Mouse (Mus musculus) megakaryocyte-erythroid progenitor cell, adult 5-6 weeks (primary cell): ENCODE measurements around the gene Bola2. TPM values are rescaled to one million over a fixed set of nuclear protein-coding genes. Genes with fewer than 3 reads are reported as not detected.

Experiments used
- ATAC-seq: replicated peaks from 2 replicates; pipeline ENCODE4 v1.8.0; 2016; ENCODE audit warnings: mild to moderate bottlenecking, inconsistent platforms; ENCODE audit not compliant: severe bottlenecking, poor library complexity, low FRiP score, low TSS enrichment
- total RNA-seq, 2 experiments: library from RNA; stranded (forward) in 1 of 2; stranded (reverse) in 1 of 2; fragments of 200-1000, 215-1000 nt in 1 of 2; fragments of >200 nt in 1 of 2; fragmentation: Nextera tagmentation in 1 of 2; gene quantifications; 2 replicates each; pipeline ENCODE4 v1.2.3; 2014 to 2017

The Bola2 gene
- total RNA-seq, 2 experiments from 2014 or later: 179 to 212 TPM

DNA sequence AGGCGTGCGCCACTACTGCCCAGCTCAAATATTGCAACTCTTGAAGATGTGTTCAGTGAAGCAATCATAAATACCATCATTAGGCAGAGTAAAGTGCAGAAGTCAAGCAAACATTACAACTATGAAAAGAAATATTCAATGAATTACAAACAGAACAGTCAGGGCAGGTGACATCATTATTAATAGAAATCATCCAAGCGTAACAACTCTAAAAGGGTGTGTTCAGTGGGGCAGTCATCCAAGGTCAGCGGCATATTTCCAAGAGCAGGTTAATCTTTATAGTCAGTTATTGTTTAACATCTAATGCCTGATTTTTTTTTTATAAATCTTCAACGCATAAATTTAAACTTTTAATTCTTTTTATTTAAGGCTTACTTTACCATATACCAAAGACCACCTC lies 14.0 kb upstream of the Bola2 start:
- ATAC-seq: no peak

DNA sequence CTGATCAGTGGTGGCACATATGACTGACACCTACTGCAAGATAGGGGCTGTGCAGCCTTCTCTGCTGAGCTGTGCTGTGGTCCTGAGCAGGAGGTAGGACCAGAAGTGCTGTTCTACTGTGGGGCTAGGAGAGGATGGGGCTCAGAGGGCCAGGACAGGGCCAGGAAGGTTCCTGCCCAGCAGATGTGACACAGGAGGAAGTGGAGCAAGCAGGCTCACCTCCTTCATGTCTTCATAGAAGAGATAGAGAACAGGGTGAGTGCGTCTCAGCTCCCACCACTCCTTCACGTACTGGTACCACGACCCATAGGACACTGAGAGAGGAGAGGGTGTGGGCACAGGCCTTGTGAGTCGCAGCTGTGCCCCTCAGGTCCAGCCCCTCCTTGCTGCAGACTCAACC lies 7.0 kb upstream of the Bola2 start:
- peak; percentile 25; the same call in 1 of the 2 replicates for ATAC-seq

DNA sequence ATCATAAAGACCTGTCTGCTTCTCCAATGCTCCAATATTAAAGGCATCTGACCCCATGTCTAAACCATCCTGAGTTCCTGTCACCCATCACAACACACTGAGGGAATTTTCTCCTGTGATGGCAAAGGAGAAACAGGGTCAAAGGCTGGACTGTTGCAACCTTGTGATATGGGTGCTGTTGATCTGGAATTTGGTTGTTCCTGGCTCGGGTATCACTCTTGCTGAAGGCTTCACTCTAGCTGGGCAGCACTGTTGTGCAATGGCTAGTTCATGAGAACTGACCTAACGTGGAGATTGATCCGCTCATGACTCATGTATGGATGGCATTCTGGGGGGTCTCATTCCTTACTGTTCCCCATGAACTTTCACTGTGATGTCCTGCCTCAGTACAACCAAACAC lies 6.2 kb upstream of the Bola2 start:
- no peak for ATAC-seq

DNA sequence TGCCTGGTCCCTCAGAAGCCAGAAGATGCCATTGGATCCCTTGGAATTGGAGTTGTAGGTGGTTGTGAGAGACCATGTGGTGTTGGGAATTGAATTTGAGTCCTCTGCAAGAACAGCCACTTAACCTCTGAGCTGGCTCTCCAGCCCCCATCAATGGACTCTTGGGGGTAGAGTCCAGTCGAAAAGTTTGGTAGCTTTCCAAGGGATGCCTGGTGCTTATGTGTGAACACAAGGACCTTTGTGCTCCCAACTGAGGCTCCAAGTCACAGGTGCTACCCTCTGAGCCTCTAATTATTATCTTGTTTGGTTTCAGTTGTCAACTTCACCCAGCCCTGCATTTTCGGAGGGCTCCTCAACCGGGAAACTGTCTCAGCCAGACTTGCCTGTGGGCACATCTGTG lies 4.5 kb upstream of the Bola2 start:
- ATAC-seq: no peak

DNA sequence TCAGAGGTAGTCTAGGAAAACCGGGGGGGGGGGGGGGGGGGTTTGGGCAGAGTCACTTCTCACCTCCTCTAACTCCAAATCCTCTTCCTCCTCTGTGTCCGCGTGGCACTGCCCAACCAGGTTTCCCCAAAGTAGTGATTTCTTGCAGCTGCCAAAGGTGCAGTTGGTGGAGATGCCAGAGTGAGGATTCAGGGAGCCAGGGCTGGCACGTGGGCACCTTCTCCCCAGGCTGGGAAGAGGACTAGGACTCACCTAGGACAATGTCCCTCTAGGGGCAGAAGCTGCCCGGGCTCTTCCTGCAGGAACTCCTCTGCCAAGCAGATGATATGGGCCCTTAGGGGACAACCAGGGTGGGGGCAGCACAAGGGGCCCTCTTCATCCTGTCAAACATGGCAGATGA lies 3.5 kb upstream of the Bola2 start:
- no peak for ATAC-seq

DNA sequence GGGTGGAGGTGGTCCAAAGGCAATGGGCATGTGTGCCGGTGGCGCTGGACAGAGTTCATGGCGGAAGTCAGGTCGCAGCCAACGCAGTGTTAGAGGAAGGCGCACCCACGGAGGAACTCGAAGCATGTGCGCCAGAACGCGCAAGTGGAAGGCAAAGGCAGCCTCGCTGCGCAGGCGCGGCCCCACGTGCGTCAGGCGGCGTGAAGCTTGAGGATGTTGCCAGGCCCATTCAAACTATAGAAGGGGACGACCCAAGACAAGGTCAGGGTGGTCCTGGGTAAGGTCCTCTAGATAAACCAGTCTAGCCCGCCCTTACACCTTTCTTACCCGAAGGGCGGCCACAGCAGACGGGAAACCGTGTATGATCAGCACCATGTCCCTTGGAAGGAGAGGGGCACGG lies 2.8 kb upstream of the Bola2 start:
- ATAC-seq: no peak

DNA sequence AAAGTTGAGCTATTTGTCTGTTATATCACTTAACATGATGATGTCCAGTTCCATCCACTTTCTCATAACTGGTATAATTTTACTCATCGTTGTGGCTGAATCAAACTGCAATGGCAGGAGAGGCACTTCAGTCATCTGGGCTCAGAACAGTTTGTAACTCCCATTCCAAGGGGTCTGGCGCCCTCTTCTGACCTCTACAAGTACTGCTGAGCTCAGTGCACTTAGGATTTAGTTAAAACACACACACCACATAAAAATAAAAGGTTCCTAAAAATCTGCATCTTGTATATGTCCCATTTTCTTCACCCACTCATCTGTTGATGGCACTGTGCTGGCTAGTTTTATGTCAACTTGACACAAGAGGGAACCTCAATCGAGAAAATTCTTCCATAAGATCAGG lies 1.9 kb upstream of the Bola2 start:
- ATAC-seq: no peak

DNA sequence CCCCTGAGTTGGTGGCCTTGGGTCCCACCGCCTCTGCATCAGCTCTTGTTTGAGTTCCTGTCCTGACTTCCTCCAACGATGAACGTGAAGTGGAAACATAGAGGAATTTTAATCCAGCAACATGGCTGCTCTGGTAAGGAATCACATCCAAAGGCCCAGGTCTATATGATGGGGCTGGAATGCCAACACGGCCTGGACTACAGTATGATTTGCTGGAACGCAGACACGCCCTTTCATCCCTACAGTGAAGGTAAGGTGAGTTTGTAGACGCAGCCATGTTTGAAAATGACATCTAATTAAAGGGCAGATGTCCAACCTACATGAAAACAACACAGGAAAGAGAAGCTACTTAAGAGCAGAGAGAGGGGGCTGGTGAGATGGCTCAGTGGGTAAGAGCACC lies 1.4 kb upstream of the Bola2 start:
- no peak for ATAC-seq

DNA sequence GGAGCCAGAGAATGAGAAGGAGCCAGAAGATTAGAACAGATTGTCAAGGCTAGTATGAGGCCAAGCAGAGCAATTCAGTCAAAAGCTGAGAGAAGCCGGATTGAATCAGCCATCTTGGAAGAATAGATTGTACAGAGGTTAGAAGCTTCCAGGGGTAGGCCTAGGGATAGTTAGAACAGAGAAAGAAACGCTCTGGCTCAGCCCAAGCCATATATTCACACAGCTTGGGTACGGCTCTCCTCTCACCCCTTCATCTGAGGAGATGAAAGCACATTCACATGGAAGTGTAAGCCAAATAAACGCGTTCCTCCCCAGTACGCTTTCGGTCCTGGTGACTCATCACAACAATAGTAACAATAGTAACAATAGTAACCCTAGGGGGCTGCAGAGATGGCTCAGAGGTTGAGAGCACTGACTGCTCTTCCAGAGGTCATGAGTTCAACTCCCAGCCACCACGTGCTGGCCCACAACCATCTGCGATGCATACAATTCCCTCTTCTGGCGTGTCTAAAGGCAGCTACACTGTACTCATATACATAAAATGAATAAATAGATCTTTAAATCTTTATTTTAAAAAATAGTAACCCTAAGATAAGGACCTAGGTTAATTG lies 655 bp upstream of the Bola2 start:
- no peak for ATAC-seq

DNA sequence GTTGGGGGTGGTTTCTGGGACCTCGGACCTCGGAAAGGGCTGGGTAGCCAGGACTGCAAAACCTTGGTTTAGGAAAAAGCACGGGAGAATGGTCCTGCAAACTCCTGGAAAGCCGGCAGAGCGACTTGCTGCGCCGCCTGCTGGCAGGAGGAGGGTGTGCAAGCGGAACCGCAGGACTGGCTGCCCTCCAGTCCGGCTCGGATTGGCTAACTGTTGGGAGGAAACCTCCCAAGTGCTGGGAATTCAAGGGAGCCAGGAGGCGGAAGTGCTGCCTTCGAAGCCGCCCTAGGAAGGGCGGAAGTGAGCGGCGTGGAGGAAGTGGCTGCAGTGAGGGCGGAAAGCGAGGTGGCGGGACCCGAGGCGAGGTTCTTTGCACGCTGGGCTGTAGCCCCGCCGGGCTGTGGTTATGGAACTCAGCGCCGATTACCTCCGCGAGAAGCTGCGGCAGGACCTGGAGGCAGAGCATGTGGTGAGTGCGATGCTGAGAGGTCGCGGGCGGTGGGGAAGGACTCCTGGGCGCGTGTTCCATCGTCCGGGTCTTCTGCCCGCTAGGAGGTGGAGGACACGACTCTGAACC lies 518 bp downstream of the Bola2 start, which contains the start of gene Slx1b:
Slx1b (minus strand) TSS at position 154 of the 577 bp plus-strand sequence.
- peak; percentile 91 for ATAC-seq

DNA sequence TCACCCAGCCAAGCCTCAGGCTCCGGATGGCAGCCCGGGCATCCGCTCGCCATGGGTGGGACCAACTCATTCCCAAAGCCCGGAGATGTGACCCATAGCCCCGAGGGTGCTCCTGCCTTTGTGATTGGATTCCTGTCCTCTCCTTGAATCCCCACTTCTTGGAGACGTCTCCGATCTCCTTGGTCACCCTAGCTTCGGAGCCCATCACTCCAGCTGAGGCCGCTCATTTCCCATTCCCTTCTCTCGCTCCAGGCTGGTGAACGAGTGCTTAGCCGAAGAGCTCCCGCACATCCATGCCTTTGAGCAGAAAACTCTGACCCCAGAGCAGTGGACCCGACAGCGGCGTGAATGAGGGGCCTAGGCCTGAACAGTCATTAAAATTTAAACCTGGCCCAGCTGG lies 1.1 kb downstream of the Bola2 start:
- no peak for ATAC-seq

DNA sequence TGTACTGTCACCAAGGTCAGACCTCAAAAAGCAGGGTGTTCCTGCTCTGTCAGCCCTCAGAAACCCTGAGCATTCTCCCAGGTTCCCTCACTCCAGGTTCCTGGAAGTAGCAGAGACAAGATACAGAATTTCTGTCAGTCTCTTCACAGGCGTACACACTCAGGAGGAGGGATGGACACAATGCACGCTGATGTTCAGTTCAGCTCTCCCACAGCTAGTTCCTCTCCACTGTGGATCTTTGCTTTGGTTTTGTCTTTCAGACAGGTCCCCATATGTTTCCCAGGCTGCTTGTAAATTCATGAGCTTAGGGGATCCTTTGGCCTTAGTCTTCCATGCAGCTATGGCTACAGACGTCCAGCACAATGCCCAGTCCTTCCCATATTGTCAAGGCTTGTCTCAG lies 1.7 kb downstream of the Bola2 start:
- ATAC-seq: no peak

DNA sequence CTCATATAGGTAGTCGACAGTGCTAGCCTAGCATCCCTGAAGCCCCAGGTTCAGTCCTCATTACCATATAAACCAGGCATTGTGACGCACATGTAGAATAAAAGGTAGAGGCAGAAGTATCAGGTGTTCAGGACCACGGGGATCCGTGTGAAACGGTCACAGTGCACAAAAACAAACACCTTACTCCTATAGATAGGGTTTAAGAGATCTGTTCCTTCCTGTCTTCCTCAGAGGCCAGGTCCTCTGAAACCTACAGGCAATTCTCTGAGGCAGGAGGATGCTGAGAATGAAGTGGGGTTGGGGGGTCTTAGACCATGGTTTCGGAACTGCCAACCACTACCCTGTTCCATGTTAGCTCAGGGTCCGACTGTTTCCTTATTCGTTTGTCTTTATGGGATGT lies 2.6 kb downstream of the Bola2 start:
- no peak for ATAC-seq

DNA sequence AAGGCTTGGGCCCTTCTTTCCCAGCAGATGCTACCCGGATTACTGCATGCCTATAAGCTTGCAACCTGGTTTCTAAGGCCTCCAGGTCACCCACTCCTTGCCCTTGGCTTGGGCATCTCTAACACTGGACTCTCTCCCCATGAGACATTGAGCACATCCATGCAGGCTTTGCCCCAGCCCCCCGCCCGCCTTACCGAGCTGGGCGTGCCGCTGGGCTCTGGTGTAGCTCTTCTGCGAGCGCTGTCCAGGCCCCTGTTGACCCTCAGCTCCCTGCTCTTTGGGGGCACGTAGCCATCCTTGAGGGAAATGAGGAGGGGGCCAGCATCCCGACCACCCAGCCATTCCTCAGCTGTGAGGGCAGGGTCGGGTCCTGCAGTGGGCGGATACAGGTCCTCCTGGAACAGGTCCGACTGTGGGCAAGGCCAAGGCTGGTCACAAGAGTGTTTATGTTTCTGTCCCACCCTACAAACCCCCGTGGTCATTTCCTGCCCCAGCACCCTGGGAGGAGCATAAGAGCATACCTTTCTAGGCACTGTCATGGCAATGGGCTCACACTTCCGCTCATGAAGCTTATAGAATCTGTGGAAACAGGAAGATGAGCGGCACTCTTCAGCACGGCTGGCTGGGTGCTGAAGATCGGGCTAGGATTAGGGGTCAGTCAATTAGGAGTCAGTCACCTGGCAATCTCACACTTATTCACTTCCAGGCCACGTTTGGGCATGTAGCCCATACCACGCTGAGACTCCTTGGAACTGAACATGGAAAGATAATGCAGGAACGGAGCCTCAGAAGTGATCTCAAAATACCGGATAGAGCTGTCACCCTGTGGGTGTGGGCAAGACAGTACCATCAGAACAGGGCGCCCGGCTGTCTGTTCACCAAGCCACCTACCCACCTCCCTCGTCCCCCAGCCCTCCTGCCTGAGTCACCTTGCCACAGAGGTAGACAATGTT lies 5.1 kb downstream of the Bola2 start:
- ATAC-seq: no peak

DNA sequence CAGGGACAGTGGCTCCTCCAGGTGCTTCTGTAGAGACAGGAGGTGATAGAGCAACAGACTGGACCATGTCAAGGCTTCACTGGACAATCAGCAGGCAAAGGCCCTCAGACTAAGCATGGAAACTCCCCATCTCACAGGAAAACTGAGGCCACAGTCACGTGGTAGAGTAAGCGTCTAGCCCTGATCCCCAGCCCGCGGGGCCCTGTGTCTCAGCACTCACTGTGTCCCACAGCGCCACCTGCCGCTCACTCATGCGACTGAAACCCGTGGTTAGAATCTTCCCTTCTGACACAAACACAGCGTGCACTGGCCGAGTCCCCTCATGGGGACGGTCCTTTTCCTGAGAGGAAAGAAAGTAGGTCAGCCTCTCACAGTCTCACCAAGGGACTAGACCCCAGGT lies 5.9 kb downstream of the Bola2 start:
- peak; percentile 73 for ATAC-seq

DNA sequence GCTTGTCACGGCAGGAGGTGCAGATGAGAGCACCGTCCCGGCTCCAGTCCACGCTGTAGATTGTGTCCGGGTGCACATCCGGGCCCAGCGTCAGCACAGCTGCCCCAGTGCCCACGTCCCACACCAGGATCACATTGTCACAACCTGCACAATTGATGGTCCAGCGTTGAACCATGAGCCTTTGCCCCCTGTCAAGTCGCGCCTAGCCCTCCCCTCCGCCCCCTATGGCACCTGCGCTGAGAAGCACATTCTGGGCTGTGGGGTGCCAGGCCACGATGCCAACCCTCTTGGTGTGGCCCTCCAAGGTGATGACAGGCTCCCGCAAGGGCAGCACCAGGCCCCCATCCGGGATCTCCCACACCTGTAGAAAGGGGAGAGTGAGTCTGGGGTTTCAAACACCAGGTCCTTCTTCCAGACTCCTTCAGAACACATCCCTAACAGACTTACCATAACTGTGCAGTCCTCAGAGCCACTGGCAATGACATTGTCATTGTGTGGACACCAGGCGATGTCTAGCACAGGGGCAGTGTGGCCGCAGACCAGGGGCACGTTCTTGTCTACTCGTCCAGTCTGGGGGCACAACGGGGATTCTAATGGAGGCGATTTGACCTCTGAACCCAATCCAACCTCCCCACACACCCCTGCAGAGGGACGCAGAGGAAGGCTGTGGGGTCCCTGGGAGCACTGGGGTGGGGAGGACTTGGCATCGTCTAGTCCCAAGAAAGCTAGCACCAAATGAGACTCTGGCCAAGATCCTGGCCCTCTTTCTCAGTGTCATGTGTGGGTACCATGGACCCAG lies 6.6 kb downstream of the Bola2 start:
- ATAC-seq: 0 out of 2 replicates have a peak, but pooled peaks have one; percentile 5

DNA sequence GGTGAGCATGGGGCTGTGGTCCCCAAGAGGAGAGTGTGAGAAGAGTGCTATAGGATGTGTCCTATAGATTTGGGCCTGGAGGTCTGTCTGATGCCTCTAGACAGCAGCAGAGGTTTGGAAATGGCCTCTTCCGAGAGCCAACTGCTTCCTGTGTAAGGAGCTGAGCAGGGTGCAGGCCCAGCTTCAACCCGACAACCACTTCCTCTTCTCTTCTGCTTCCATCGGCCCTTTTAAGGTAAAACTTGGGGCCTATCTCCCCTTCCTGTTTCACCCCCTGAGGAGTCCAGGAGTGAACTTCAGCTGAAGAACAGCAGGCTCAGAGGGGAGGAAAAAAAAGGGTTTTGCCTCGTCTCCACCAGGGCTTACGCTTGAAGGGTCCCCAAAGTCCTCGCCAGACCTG lies 7.2 kb downstream of the Bola2 start:
- no peak for ATAC-seq

DNA sequence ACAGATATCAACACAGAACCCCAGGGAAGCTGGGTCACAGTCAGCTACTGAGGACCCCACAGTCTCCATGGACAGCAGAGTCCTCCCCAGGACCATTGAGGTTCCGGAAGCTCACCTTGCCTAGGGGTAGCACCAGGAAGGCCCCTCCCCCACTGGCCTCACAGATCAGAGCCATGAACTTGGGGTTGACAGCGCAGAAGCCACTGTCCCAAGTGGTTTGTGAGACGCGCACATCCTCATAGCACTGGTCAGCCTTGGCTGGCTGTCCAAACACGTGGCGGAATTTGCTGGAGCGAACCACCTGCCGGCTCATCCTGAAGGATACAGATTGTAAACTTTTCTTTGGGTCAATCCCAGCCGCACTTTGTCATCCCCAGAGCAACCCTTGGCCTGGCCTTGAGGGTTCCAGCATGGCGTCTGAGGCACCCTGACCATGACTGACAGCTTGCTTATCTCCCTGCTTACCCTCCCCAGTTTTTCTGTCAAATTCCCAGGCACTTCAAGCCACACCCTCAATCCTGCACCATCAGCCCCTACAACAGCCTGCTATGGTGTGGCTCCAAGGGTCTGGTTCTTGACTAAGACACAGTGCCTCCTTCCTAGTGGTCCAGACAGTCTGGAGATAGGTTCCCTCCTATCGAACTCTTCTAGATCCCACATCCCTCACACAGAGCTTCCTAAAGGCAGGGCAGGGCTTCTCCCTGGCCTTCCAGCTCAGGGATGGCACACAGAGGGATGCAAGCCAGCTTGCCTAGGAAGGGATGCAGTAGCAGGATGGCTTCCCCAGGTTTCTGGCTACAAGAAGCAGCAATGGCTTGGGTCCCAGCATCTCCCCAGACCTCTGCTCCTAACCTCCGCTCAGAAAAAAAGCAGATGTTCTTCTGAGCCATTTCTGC lies 7.9 kb downstream of the Bola2 start:
- no peak for ATAC-seq

DNA sequence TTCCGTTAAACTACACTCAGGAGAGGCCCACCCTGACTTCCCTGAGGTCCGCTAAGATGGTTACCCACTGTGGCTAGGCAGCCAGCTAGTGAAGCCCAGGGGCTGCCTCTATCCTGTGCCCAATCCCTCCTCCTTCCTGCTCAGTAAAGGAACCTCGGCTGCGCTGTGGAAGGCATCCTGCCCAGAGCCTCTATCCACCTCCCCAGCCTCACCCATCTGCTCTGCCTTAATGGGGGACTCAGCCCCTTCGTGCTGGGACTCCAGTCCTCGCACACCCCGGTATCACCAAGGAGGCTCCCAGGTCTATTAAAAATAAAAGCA lies 8.5 kb downstream of the Bola2 start:
- ATAC-seq: no peak
